Mouse (Mus musculus) lung, postnatal 14 days (tissue): ENCODE data around the gene 1110008P14Rik.

Experiments used
- DNase-seq: peaks from one replicate; pipeline ENCODE4 v3.0.0; 2021

1110008P14Rik gene

DNA sequence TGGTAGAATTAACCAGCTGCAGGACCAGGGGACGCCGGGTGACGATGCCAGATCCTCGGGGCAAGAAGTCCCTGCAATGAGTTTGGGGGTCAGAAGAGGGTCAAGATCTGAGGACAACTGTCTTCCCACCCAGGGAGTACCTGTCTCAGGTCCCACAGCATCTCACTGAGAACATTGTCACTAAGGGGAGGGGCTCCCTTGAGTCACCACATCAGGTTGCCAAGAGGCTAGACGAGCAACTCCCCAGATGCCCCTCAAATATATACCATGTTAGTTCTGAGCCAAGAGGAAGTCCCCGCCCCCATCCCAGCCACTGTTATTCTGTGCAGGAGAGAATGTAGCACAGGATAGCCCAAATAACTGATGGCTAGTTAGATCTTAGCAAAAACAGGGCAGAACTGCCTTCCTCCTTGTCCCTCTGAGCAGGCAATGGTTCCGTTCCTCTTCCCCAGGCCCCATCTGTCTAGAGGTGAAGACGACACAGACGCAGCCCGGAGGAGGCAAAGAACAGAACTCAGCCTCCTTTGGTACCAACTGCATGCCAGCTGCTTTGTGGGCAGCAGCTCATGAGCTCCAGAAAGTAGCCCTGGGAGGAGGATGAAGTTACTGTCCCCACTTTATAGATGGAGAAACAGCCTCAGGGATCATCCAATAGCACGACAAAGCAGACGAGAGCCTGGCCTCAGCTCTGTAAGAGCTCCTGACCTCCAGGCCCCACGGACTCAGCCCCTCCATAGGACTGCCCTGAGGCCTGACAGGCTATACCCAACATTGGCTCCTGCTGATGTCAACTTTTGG lies 40.7 kb downstream of the 1110008P14Rik start:
- no peak for DNase-seq

DNA sequence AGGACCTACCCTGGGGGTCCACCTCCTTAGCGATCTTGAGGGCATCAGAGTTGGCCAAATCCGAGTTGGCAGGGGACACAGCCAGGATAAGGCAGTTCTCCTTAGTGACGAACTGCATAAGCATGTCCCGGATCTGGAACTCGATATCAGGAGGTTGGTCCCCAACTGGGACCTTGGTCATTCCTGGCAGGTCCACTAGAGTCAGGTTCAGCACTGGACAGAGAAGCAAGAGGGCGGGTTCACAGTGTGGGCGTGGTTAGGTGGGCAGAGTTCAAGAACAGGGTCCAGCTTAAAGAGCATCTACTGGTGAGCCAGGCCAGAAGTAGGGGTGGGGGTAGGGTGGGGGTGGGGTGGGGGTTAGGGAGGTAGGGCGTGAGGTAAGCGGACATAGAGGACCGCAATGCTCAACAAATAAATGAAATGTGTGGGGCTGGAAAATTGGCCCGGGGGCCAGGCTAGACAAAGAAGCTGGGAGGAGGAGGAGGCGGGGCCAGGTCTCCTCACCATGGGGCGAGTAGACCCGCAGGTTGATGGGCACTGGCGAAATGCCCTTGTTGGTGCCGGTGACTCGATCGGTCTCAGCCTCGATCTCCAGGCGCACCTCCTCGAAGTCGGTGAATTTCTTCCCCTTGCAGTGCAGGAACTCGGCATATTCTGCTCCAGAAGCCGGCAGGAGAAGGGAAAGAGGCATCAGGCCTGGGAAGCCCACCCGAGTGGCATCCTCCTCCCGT lies 41.7 kb downstream of the 1110008P14Rik start:
- DNase-seq = no peak

DNA sequence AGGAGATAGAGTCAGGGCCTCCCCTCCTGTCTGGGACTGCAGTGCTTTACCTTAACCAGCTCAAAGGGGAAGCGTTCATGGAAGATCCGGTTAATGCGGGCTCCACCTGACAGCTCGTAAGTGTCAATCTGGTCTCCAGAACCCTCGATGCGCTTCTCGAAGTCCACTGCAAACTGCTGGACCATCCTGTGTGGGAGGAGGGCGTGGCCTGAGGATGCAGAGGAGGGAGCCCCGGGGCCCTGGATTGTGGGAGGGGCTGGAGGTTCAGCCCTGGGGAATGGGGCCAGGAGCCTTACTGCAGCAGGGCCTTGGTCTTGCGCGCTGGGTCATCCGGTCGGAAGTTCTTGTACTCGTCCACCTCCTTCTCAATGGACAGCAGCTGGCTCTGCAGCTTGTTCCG lies 45.9 kb downstream of the 1110008P14Rik start:
- DNase-seq = no peak

DNA sequence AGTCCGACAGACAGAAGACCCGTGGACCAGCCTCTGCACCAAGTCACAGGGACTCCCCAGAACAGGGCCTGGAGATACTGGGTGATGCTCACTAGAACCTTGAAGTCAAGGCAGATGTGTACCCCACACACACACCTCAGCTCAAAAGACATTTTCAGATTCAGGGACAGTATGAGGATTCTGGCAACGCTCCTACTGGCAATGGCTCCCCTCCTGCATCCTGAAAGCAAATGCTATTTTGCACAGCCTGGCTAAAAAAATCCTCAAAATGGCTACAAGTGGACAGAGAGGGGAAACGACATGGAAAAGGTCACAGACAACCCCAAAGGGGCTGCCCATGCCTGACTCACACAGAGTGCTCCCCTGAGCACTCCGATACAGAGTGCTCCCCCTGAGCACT lies 49.6 kb downstream of the 1110008P14Rik start:
- no peak for DNase-seq

DNA sequence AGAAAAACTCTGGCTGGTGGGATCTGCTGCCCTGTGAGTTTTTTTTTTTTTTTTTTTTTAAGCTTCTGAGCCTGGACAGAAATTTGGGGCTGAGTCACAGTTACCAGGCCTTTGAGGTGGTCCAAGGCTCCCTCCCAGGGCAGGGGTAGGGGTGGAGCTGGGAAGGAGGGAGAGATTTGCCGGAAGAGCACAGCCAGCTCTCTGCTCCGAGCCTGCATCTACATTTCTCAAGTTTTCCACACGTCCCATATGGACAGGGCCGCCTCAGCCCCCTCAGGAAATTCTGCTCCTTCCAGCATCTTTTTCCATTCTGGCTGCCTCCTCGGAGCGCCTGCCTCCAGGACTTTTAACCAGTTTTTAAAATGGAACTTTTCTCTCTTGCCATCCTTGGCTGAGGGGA lies 52.2 kb downstream of the 1110008P14Rik start:
- no peak for DNase-seq

DNA sequence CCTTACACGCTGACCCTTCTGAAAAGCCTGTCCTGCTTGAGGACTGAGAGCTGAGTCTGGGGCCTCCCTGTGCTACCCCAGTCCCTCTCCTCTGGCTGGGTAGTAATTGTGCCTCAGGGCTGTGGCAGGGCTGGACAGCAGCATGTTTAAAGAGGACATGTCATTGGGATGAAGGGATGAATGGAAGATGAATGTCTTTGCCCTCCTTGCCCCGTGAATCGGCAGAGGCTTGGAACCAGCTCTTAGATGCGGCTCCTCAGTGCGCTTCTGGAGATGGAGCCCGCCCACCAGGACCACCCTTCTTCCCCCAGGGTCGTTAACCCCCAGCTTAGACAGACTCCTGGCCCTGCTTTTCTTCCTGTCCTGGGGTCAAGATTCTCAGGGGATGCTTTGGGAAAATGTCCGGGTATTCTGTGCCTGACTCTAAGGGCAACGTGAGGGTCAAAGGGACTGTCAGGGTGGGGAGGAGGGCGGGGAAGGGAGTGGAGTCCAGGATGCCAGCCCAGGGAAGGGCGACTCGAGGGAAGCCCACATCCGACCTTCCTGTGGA lies 52.8 kb downstream of the 1110008P14Rik start:
- no peak for DNase-seq

DNA sequence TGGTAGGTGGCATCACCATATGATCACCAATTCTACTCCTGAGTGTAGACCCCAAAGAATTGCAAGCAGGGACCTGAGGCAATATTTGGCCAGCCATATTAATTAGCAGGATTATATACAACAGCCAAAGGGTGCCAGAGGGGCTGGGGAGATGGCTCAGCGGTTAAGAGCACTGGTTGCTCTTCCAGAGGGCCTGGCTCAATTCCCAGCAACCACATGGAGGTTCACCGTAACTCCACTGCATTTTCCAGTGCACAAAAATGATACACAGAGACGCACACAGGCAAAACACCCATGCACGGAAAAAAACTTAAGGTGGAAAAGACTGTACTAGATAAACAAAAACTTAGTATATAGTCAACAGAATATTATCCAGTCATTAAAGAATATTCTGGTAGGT lies 54.5 kb downstream of the 1110008P14Rik start:
- DNase-seq = no peak
